Mouse (Mus musculus) liver, adult 10 weeks (tissue): ENCODE results near the gene Lmo7. TPM values are rescaled to one million over a fixed set of nuclear protein-coding genes. Genes with fewer than 3 reads are reported as not detected.

ENCODE experiments used
- polyA plus RNA-seq: library from polyadenylated mRNA; stranded (reverse); fragments of 350-450 nt; fragmentation: Illumina TruSeq; extraction: RNeasy Lipid Tissue Mini Kit (QIAGEN cat#74804); gene quantifications from one replicate; pipeline ENCODE4 v1.2.3, GENCODE M21; 2014; ENCODE audit warnings: low read depth, low replicate concordance

Gene Lmo7
- 17.4 TPM for polyA plus RNA-seq

DNA sequence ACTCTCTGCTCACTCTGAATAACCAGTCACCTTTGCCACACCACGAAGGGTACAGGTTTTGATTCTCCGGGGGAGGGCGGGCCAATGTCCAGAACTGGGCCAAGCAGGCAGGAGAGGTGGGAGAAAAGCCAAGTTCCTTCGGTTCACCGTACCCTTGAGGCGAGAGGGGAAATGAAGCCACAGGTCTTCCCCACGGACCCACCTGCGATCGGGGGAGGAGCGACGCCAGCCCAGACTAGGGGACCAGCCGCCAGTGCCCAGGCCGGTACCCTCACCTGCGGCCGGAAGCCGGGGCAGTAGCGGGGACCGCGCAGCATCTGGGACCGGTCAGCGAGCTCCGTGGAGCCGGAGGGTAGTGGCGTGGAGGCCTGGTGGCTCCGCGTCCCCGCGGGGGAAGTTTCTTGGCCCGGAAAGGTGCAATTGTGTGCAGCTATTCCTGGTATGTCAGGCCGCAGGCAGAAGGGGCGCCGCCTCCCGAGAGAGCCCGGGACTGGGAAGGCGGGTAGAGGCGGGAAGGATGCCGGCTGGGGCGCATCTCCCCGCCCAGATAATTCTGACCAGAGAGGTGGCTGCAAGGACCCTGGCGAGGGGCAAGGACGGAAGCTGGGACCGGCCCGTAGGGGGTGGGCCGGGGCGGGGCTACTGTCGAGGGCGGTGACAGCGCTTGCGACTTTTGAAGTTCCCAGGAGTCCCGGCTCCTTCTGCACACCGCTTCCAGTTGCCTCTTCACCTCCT lies at the start of gene Lmo7, which contains the start of gene Gm9922:
Lmo7 (plus strand) TSS at position 721 of the 735 bp plus-strand sequence.
Gm9922 (minus strand) TSS at position 578 of the 735 bp plus-strand sequence.

Other genes with a start within 250 kb of the Lmo7 start
- gene Tbc1d4, start 120.8 kb upstream of the Lmo7 start, polyA plus RNA-seq = 3.8 TPM
- gene Commd6, start 89.3 kb upstream of the Lmo7 start, polyA plus RNA-seq = 70.6 TPM
- gene Uchl3, start 76.0 kb upstream of the Lmo7 start, polyA plus RNA-seq = 92.5 TPM
- not detected for gene Gm9922, start 143 bp upstream of the Lmo7 start, polyA plus RNA-seq